Mouse (Mus musculus) spleen, postnatal 10 days (tissue): Measurements from ENCODE around the gene Capns1.

ENCODE experiments used
- DNase-seq, 2 experiments: peaks; one replicate each; pipeline ENCODE4 v3.0.0; 2021 to 2022; ENCODE audit warnings: low spot score in 2 of 2

The Capns1 gene

GRCm38 (mm10) chr7:30176474-30176873, 22.1 kb downstream of the Capns1 start:
- DNase-seq = no peak

DNA sequence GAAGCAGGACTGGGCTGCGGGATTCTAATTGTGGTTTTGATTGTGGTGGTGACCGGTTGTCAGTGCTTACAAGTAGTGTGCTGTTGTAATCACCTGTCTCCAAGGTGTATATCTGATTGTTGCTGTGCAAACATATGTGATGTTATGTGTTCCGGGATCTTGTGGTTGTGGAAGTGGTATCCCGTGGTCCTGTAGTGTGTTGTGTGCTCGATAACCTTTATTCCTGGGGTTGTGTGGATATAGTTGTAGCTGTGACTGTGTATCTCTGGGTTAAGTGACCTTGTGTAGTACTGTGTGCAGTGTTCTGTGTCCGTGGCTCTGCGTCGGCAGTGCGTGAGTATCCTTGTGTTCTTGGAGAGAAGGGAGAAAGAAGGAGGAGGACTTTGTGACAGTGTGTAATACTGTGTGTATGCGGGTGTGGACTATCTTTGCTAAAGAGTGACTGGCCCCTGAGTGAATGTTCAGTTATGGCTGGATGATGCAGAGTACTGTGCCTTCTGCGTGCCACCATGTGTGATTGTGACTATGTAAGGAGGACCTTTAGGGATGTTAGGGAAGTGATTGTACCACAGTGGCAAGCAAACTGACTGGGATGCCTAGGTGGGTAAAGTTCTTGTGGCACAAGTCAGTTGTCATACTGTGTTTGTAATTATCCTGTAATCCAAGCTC, 28.2 kb downstream of the Capns1 start:
- DNase-seq = no peak

GRCm38 (mm10) chr7:30169583-30170282, 28.9 kb downstream of the Capns1 start, which contains the start of gene Zfp146:
Gene Zfp146, minus strand, starts transcription at chr7:30169750.
- peak; percentile 93 to 97 for DNase-seq

DNA sequence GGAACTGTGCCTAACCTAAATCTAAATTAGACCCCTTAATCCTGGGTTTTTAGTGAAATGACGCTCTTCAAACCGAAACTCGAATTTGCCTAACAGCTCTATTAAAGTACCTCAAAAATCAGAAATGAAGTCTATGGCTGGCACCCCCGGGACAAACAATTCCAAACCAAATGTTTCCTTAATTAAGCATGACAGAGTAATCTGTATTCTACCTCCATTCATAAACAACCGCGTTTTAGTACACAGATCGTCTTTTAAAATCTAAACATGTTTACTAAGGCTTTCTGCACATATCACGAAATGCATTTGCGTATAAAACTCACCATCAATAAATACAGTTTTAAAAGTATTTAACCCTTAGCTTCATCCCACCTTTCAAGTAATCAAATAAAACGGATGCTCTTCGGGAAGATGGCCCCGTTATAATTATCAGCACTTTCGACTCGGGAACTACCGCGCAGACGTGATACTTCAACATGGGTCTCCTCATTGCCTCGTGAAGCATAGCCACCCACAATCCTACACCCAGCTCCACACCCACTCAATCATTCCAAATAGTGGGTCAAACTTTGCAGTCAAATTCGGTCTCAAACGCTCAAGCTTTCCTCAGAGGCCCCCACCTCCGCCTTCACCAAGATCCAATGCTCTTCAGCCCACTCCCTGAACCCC, 29.6 kb downstream of the Capns1 start:
- DNase-seq = no peak

DNA sequence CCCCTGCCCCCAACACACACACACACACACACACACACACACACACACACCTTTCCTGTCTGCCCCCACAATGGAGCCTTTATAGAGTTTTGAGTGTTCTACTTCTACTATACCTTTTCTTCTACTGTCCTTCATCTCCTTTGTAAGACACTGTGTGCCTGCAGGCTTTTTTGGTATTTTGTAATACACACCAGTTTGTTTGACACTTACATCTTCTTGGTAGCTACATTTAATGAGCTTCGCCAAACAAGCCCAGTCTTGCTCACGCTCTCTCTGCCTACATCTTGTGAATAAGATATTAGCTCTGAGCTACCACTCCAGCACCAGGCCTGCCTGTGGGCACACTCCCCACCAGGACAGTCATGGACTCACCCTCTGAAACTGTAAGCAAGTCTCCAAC, 33.9 kb downstream of the Capns1 start:
- DNase-seq = no peak

- no peak for DNase-seq
These were observed 35.5 kb downstream of the Capns1 start for GRCm38 (mm10) chr7:30163113-30163512.

GRCm38 (mm10) chr7:30155507-30155906, 43.1 kb downstream of the Capns1 start:
- no peak for DNase-seq

DNA sequence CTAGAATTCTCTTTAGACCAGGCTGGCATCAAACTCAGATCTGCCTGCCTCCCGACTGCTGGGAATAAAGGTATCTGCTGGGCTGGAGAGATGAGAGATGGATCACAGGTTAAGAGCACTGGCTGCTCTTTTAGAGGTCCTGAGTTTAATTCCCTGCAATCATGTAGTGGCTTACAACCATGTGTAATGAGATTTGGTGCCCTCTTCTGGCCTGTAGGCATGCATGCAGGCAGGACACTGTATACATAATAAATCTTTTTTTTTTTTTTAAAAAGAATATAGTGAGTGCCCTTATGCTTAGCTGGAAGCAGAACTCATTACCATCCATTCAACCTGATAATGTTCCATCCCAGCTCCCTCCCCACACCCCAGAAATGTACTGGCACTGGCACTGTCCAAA, 44.6 kb downstream of the Capns1 start:
- no peak for DNase-seq

DNA sequence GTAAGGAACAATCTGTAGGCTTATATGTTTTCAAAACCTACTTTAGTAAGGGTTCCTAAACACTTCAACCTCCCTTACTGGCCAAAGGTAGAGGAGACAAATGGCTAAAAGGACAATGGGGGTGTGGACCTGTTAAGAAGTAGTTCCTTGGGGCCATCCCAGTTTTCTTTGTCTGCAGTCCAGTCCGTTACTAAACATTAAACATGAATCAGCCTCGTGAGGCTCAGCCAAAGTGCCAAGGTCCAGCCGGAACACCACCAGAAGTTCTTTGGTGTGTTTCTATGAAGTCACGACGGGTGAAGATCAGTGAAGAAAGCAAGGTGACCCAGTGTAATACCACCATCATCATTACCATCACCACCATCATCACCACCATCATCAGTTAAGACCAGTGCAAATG, 51.6 kb downstream of the Capns1 start:
- DNase-seq = no peak

- peak in 1 of 2 experiments; percentile 52 for DNase-seq
These were observed 54.9 kb downstream of the Capns1 start for GRCm38 (mm10) chr7:30143555-30144209.

DNA sequence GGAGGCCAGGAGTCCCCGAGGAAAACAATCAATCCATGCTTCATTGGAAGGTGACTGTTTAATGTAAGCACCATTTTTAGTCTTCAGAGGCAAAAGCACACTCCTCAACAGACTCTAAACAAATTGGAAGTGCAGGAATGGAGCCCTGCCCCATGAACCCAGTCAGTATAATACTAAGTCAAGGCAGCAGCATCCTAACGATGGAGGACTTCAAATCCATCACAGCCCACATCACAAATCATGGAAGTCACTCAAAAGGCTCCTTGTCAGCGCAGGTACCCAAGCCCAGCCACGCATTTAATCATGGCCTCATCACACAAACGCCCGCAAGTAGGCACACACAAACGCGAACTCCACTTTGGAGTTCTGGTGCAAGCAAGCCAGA, 55.4 kb downstream of the Capns1 start:
- no peak for DNase-seq
